8 mouse cellular contexts compared by ENCODE assay signal in genomic region chr11:101645411-101646282, GRCm38 (mm10). TPM values are rescaled to one million over a fixed set of nuclear protein-coding genes. Genes with fewer than 3 reads are reported as not detected.
DNase-seq lines count a peak whose midpoint lies in the region; ATAC-seq lines count a peak whose summit lies in the region.
"Not testable (repeated sequence)": the region's sequence is repeated elsewhere in the genome, so short reads cannot be mapped to it uniquely, and the experiment has no call there.

No protein-coding gene starts in this region.

- peak overlapping the region; percentile 23; the same call in 1 of the 2 replicates for H3K4me3 ChIP-seq in hindbrain, embryonic 11.5 days (ENCODE audit: low read depth, low read length)
- H3K4me3 ChIP-seq in lung, embryonic 16.5 days (ENCODE audit: low read length): peak overlapping the region; percentile 38

- not testable (repeated sequence) for H3K9me3 ChIP-seq in hindbrain, embryonic 11.5 days (ENCODE audit: control insufficient read depth, low read length); lung, embryonic 16.5 days (ENCODE audit: control insufficient read depth, low read length)

- WGBS in hindbrain, embryonic 11.5 days: under 1% methylated on average over 42 of the region's 56 CpGs
- WGBS in lung, embryonic 16.5 days: under 1% methylated on average over 43 of the region's 56 CpGs

- H3K4me2 ChIP-seq in hindbrain, embryonic 11.5 days (replicated peaks; ENCODE audit: low read depth, low read length): 0 out of 2 replicates have a peak overlapping the region, but pooled peaks have one; percentile 23
- peak overlapping the region; percentile 51 for H3K4me2 ChIP-seq in lung, embryonic 16.5 days (ENCODE audit: low read depth, low read length)

- H3K9ac ChIP-seq in hindbrain, embryonic 11.5 days (ENCODE audit: low read depth, low read length): peak overlapping the region; percentile 50; the same call in 1 of the 2 replicates
- peak overlapping the region; percentile 60 for H3K9ac ChIP-seq in lung, embryonic 16.5 days (ENCODE audit: low read length)

- H3K36me3 ChIP-seq in hindbrain, embryonic 11.5 days (ENCODE audit: control insufficient read depth, insufficient read depth, low read length); lung, embryonic 16.5 days (ENCODE audit: control insufficient read depth, insufficient read depth, low read length): not testable (repeated sequence)

- not testable (repeated sequence) for H3K4me1 ChIP-seq in hindbrain, embryonic 11.5 days (replicated peaks; ENCODE audit: control insufficient read depth, insufficient read depth, low read length); lung, embryonic 16.5 days (replicated peaks; ENCODE audit: control insufficient read depth, insufficient read depth, low read length)

- not testable (repeated sequence) for H3K27me3 ChIP-seq in hindbrain, embryonic 11.5 days (ENCODE audit: control insufficient read depth, insufficient read depth, low read length); lung, embryonic 16.5 days (ENCODE audit: control insufficient read depth, insufficient read depth, low read depth, low read length)

- ATAC-seq in hindbrain, embryonic 11.5 days (ENCODE audit: low FRiP score): peak; percentile 87
- ATAC-seq in lung, embryonic 16.5 days (ENCODE audit: low read depth): peak; percentile 84

- DNase-seq in NIH3T3 (ENCODE audit: low read depth): peak; percentile 94
- DNase-seq in cerebellum, postnatal 14 days: peak; percentile 79 to 81
- peak; percentile 54 to 68 for DNase-seq in frontal cortex, postnatal 14 days (ENCODE audit: low spot score in 2 of 2)
- peak; percentile 81 for DNase-seq in hindbrain, embryonic 11.5 days (ENCODE audit: low spot score)
- DNase-seq in layer of hippocampus, postnatal 10 days (ENCODE audit: low spot score in 2 of 2): peak; percentile 69
- peak; percentile 44 for DNase-seq in ovary, adult 18-20 months (ENCODE audit: low spot score)
- DNase-seq in testis, postnatal 14 days (ENCODE audit: low spot score): peak; percentile 74

- H3K27ac ChIP-seq in hindbrain, embryonic 11.5 days (ENCODE audit: low read depth, low read length): peak overlapping the region; percentile 88
- peak overlapping the region; percentile 88 for H3K27ac ChIP-seq in lung, embryonic 16.5 days (ENCODE audit: low read length)

RNA-seq across cellular contexts. Expression of gene Rdm1, which starts 18.7 kb away (rescaled TPM):
- polyA plus RNA-seq in hindbrain, embryonic 11.5 days (2014; fragmentation: Nextera tagmentation; extraction: Ambion mirVana): 34.5 and 35.5 TPM in 2 replicates
- total RNA-seq in layer of hippocampus, postnatal 10 days (2021): 1 to 10 TPM; 4.2 to 7.7 TPM
- 52.0 and 52.1 TPM in 2 replicates for polyA plus RNA-seq in lung, embryonic 16.5 days (2015; fragmentation: Nextera tagmentation; extraction: Ambion mirVana)

RNA-seq across cellular contexts. Expression of gene Arl4d, which starts 19.7 kb away (rescaled TPM):
- 14.1 and 14.2 TPM in 2 replicates for polyA plus RNA-seq in hindbrain, embryonic 11.5 days (2014; fragmentation: Nextera tagmentation; extraction: Ambion mirVana)
- total RNA-seq in layer of hippocampus, postnatal 10 days (2021): 10 to 100 TPM; 12.1 to 13.3 TPM
- polyA plus RNA-seq in lung, embryonic 16.5 days (2015; fragmentation: Nextera tagmentation; extraction: Ambion mirVana): 6.8 and 7.4 TPM in 2 replicates

RNA-seq across cellular contexts. Expression of gene Gm11634, which starts 46.6 kb away (rescaled TPM):
- not detected in 2 replicates for polyA plus RNA-seq in hindbrain, embryonic 11.5 days (2014; fragmentation: Nextera tagmentation; extraction: Ambion mirVana)
- total RNA-seq in layer of hippocampus, postnatal 10 days (2021): not detected
- polyA plus RNA-seq in lung, embryonic 16.5 days (2015; fragmentation: Nextera tagmentation; extraction: Ambion mirVana): not detected in 2 replicates

Comparison
In these comparisons a context has a peak if more than half of its experiments do, and no peak if none do; other contexts are left out.
1. Peak in every context shown above with its lines: DNase-seq, ATAC-seq, H3K4me3 ChIP-seq and H3K27ac ChIP-seq.
2. DNase-seq: peak in every context shown above with its lines; median percentile 94 in NIH3T3; 81 in hindbrain, embryonic 11.5 days; 80 in cerebellum, postnatal 14 days; 74 in testis, postnatal 14 days; 69 in layer of hippocampus, postnatal 10 days; 61 in frontal cortex, postnatal 14 days; 44 in ovary, adult 18-20 months.